In genomic region chr8:71310446-71310845, GRCm38 (mm10) we compare ENCODE assay signal across 11 mouse cellular contexts. TPM values are rescaled to one million over a fixed set of nuclear protein-coding genes. Genes with fewer than 3 reads are reported as not detected.
DNase-seq lines count a peak whose midpoint lies in the region; ATAC-seq lines count a peak whose summit lies in the region.
"Had no signal": no experiment of that assay in that cellular context is flagged by ENCODE, and none has a peak within 500 bp of the region (broad histone marks: within the 10 kb centered on the region; RNA-seq: fewer than 3 reads in every experiment).

No protein-coding gene starts in this region.

- no peak for ATAC-seq in megakaryocyte progenitor cell, adult 5-6 weeks (replicated peaks; ENCODE audit: poor library complexity)

- intact Hi-C loops in gastrocnemius, postnatal 14 days (cut with DNase I; ENCODE audit: low total_unique reads): no loop called here
- intact Hi-C loops in heart, postnatal 25 days (cut with DNase I): no loop called here
- intact Hi-C loops in left cerebral cortex, postnatal 36 days (cut with DNase I): no loop called here

- peak; percentile 19 for DNase-seq in urinary bladder, postnatal 25 days (ENCODE audit: low spot score)
- no peak for DNase-seq in urinary bladder, postnatal 14 days (ENCODE audit: low spot score)
- peak; percentile 32 for DNase-seq in gastrocnemius, postnatal 14 days
- peak; percentile 60 for DNase-seq in heart, postnatal 25 days (ENCODE audit: low spot score)
- DNase-seq in frontal cortex, postnatal 36 days (ENCODE audit: low spot score in 2 of 2): no peak
- no peak for DNase-seq in left cerebral cortex, postnatal 36 days (ENCODE audit: low spot score in 2 of 2)
- no peak for DNase-seq in kidney, adult 9 months
- DNase-seq: cerebellum, adult 8-10 months; right cerebral cortex, adult 18-20 months; thymus, adult 18-20 months had no signal

RNA-seq across cellular contexts. Expression of gene Haus8, which starts 37.7 kb away (rescaled TPM):
- 1 to 10 TPM; 6.4 to 8.2 TPM for total RNA-seq in gastrocnemius, postnatal 14 days (2021)
- total RNA-seq in heart, postnatal 25 days (2021): 10 to 100 TPM; 31.6 to 36.1 TPM
- 10 to 100 TPM; 12.3 to 15.8 TPM for total RNA-seq in left cerebral cortex, postnatal 36 days (2021)
- total RNA-seq in megakaryocyte progenitor cell, adult 5-6 weeks (2015): 24.9 and 25.4 TPM in 2 replicates
- 62.8 and 66.7 TPM in 2 replicates for total RNA-seq in megakaryocyte progenitor cell, adult 5-6 weeks (2017)

RNA-seq across cellular contexts. Expression of gene Myo9b, which starts 37.9 kb away (rescaled TPM):
- 10 to 100 TPM; 12.7 to 15.0 TPM for total RNA-seq in gastrocnemius, postnatal 14 days (2021)
- total RNA-seq in heart, postnatal 25 days (2021): 10 to 100 TPM; 26.2 to 28.6 TPM
- total RNA-seq in left cerebral cortex, postnatal 36 days (2021): 10 to 100 TPM; 24.3 to 39.4 TPM
- 29.4 and 30.4 TPM in 2 replicates for total RNA-seq in megakaryocyte progenitor cell, adult 5-6 weeks (2015)
- total RNA-seq in megakaryocyte progenitor cell, adult 5-6 weeks (2017): 37.6 and 48.7 TPM in 2 replicates

RNA-seq across cellular contexts. Expression of gene Use1, which starts 56.2 kb away (rescaled TPM):
- 10 to 100 TPM; 96.4 to 100.0 TPM for total RNA-seq in gastrocnemius, postnatal 14 days (2021)
- 100 to 1,000 TPM; 116 to 128 TPM for total RNA-seq in heart, postnatal 25 days (2021)
- 100 to 1,000 TPM; 104 to 119 TPM for total RNA-seq in left cerebral cortex, postnatal 36 days (2021)
- total RNA-seq in megakaryocyte progenitor cell, adult 5-6 weeks (2015): 107 and 116 TPM in 2 replicates
- total RNA-seq in megakaryocyte progenitor cell, adult 5-6 weeks (2017): 153 and 165 TPM in 2 replicates

Comparison
In these comparisons a context has a peak if more than half of its experiments do, and no peak if none do; other contexts are left out.
1. DNase-seq: peak in urinary bladder, postnatal 25 days (single experiment), gastrocnemius, postnatal 14 days (single experiment) and heart, postnatal 25 days (single experiment); none in urinary bladder, postnatal 14 days (single experiment), frontal cortex, postnatal 36 days (0 of 2), left cerebral cortex, postnatal 36 days (0 of 2) and kidney, adult 9 months (single experiment).